Mouse (Mus musculus) liver, postnatal 0 days (tissue): ENCODE results near the gene Tmem185b.

ENCODE experiments used
- CTCF ChIP-seq: sonication (generic); IDR thresholded peaks from 2 replicates; pipeline ENCODE4 v1.5.1; 2016; ENCODE audit warnings: antibody characterized with exemption, low read depth
- EP300 ChIP-seq: IDR thresholded peaks from 2 replicates; pipeline ENCODE4 v1.6.1; 2016; ENCODE audit warnings: antibody characterized with exemption, low read depth, mild to moderate bottlenecking

GRCm38 (mm10) chr1:119521681-119522080, 4.3 kb upstream of the Tmem185b start:
- TF ChIP-seq CTCF (no peak), EP300 (no peak)
